Mouse (Mus musculus): ENCODE results near the gene Lypd6b.

DNA sequence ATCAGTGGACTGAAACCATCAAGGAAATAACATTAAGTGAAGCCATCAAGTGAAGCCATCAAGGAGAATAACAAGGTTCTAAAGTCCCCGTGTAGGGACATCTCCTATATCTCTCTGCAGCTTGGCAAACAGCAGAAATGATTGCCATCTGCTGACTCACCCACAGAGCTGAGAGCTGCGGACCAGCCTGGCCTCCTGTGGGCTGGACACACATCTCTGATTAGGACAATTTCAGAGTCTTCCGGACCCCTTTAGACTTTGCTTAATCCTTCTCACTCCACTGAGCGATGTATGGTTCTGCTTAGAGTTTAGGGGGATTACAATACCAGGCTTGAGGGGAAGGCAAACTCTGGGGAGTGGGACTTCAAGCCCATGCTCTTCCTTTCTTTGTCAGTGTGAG lies 135.3 kb downstream of the Lypd6b start:
- TF ChIP-seq POLR2A (IDR thresholded peaks at IDR 0.05; ENCODE audit: control insufficient read depth, low read depth, low read length) (no peak), CTCF (IDR thresholded peaks at IDR 0.05; ENCODE audit: control insufficient read depth, insufficient read depth, insufficient replicate concordance, low read depth, low read length) (no peak)

All from testis, adult 2 months (tissue).